Mouse (Mus musculus): ENCODE measurements around the gene Syne3. TPM values are rescaled to one million over a fixed set of nuclear protein-coding genes. Genes with fewer than 3 reads are reported as not detected.

Gene Syne3
- polyA plus RNA-seq, 1 experiment from 2014 or later, result 0.51 TPM

GRCm38 (mm10) chr12:104997641-104998293 lies 11.8 kb downstream of the Syne3 start:
- no peak overlapping the region for H3K4me3 ChIP-seq (ENCODE audit: low read length)
- H3K4me2 ChIP-seq (replicated peaks; ENCODE audit: low read depth, low read length), result no peak overlapping the region
- H3K9ac ChIP-seq (ENCODE audit: low read depth, low read length), result no peak overlapping the region
- H3K9me3 ChIP-seq (ENCODE audit: control insufficient read depth, low read length), result no peaks in the 10 kb centered on the region
- H3K36me3 ChIP-seq (ENCODE audit: control insufficient read depth, insufficient read depth, low read length), result no peaks in the 10 kb centered on the region
- H3K27me3 ChIP-seq (ENCODE audit: control insufficient read depth, insufficient read depth, low read length), result no peaks in the 10 kb centered on the region
- no peak for ATAC-seq (ENCODE audit: low FRiP score, low TSS enrichment)
- no peaks in the 10 kb centered on the region for H3K4me1 ChIP-seq (ENCODE audit: control insufficient read depth, insufficient read depth, low read length)
- 87% methylated on average over 10 of the region's 10 CpGs for WGBS
- no peak overlapping the region for H3K27ac ChIP-seq (ENCODE audit: low read depth, low read length)

- no peak for ATAC-seq (ENCODE audit: low FRiP score, low TSS enrichment)
- Histone ChIP-seq H3K27ac (ENCODE audit: low read depth, low read length) (no peak overlapping the region), H3K36me3 (ENCODE audit: control insufficient read depth, insufficient read depth, low read length) (no peaks in the 10 kb centered on the region), H3K9me3 (ENCODE audit: control insufficient read depth, low read length) (no peaks in the 10 kb centered on the region), H3K4me3 (ENCODE audit: low read length) (no peak overlapping the region), H3K4me2 (replicated peaks; ENCODE audit: low read depth, low read length) (no peak overlapping the region), H3K27me3 (ENCODE audit: control insufficient read depth, insufficient read depth, low read length) (no peaks in the 10 kb centered on the region), H3K4me1 (ENCODE audit: control insufficient read depth, insufficient read depth, low read length) (no peaks in the 10 kb centered on the region), H3K9ac (ENCODE audit: low read depth, low read length) (no peak overlapping the region)
- WGBS, result 78% methylated on average over 10 of the region's 10 CpGs
Measured at GRCm38 (mm10) chr12:104997159-104997558, 12.4 kb downstream of the Syne3 start.

GRCm38 (mm10) chr12:104996012-104996728 lies 13.4 kb downstream of the Syne3 start:
- ATAC-seq (ENCODE audit: low FRiP score, low TSS enrichment), result no peak; the same call in 1 of the 2 replicates
- H3K27me3 ChIP-seq (ENCODE audit: control insufficient read depth, insufficient read depth, low read length), result no peaks in the 10 kb centered on the region
- H3K36me3 ChIP-seq (ENCODE audit: control insufficient read depth, insufficient read depth, low read length), result no peaks in the 10 kb centered on the region
- no peaks in the 10 kb centered on the region for H3K4me1 ChIP-seq (ENCODE audit: control insufficient read depth, insufficient read depth, low read length)
- no peak overlapping the region for H3K4me3 ChIP-seq (ENCODE audit: low read length)
- H3K4me2 ChIP-seq (replicated peaks; ENCODE audit: low read depth, low read length), result no peak overlapping the region
- H3K27ac ChIP-seq (ENCODE audit: low read depth, low read length), result no peak overlapping the region
- WGBS, result 84% methylated on average over 9 of the region's 9 CpGs
- H3K9ac ChIP-seq (ENCODE audit: low read depth, low read length), result no peak overlapping the region
- H3K9me3 ChIP-seq (ENCODE audit: control insufficient read depth, low read length), result no peaks in the 10 kb centered on the region

GRCm38 (mm10) chr12:104995259-104995876 lies 14.2 kb downstream of the Syne3 start:
- 81% methylated on average over 12 of the region's 12 CpGs for WGBS
- Histone ChIP-seq H3K27me3 (ENCODE audit: control insufficient read depth, insufficient read depth, low read length) (no peaks in the 10 kb centered on the region), H3K9ac (ENCODE audit: low read depth, low read length) (no peak overlapping the region; the same call in 1 of the 2 replicates), H3K4me2 (replicated peaks; ENCODE audit: low read depth, low read length) (no peak overlapping the region), H3K36me3 (ENCODE audit: control insufficient read depth, insufficient read depth, low read length) (no peaks in the 10 kb centered on the region), H3K9me3 (ENCODE audit: control insufficient read depth, low read length) (no peaks in the 10 kb centered on the region), H3K4me1 (ENCODE audit: control insufficient read depth, insufficient read depth, low read length) (no peaks in the 10 kb centered on the region), H3K27ac (ENCODE audit: low read depth, low read length) (no peak overlapping the region), H3K4me3 (ENCODE audit: low read length) (no peak overlapping the region)
- no peak for ATAC-seq (ENCODE audit: low FRiP score, low TSS enrichment)

GRCm38 (mm10) chr12:104992838-104993237 lies 16.8 kb downstream of the Syne3 start:
- 68% methylated on average over 8 of the region's 8 CpGs for WGBS
- no peak overlapping the region for H3K4me3 ChIP-seq (ENCODE audit: low read length)

GRCm38 (mm10) chr12:104992123-104992741 lies 17.4 kb downstream of the Syne3 start:
- no peak overlapping the region for H3K27ac ChIP-seq (ENCODE audit: low read depth, low read length)
- H3K4me1 ChIP-seq (ENCODE audit: control insufficient read depth, insufficient read depth, low read length), result no peaks in the 10 kb centered on the region
- H3K27me3 ChIP-seq (ENCODE audit: control insufficient read depth, insufficient read depth, low read length), result no peaks in the 10 kb centered on the region
- no peak overlapping the region for H3K4me2 ChIP-seq (replicated peaks; ENCODE audit: low read depth, low read length)
- no peaks in the 10 kb centered on the region for H3K36me3 ChIP-seq (ENCODE audit: control insufficient read depth, insufficient read depth, low read length)
- WGBS, result 86% methylated on average over 10 of the region's 10 CpGs
- H3K9me3 ChIP-seq (ENCODE audit: control insufficient read depth, low read length), result no peaks in the 10 kb centered on the region
- H3K4me3 ChIP-seq (ENCODE audit: low read length), result no peak overlapping the region
- no peak for ATAC-seq (ENCODE audit: low FRiP score, low TSS enrichment)
- H3K9ac ChIP-seq (ENCODE audit: low read depth, low read length), result no peak overlapping the region

More at GRCm38 (mm10) chr12:104992838-104993237, 16.8 kb downstream of the Syne3 start:
- H3K36me3 ChIP-seq (ENCODE audit: control insufficient read depth, insufficient read depth, low read length), result no peaks in the 10 kb centered on the region
- no peaks in the 10 kb centered on the region for H3K4me1 ChIP-seq (ENCODE audit: control insufficient read depth, insufficient read depth, low read length)
- ATAC-seq (ENCODE audit: low FRiP score, low TSS enrichment), result no peak
- H3K9ac ChIP-seq (ENCODE audit: low read depth, low read length), result no peak overlapping the region
- no peak overlapping the region for H3K27ac ChIP-seq (ENCODE audit: low read depth, low read length)
- H3K4me2 ChIP-seq (replicated peaks; ENCODE audit: low read depth, low read length), result no peak overlapping the region
- H3K9me3 ChIP-seq (ENCODE audit: control insufficient read depth, low read length), result no peaks in the 10 kb centered on the region
- no peaks in the 10 kb centered on the region for H3K27me3 ChIP-seq (ENCODE audit: control insufficient read depth, insufficient read depth, low read length)

- 83% methylated on average over 13 of the region's 13 CpGs for WGBS
- H3K27me3 ChIP-seq (ENCODE audit: control insufficient read depth, insufficient read depth, low read length), result no peaks in the 10 kb centered on the region
- no peak overlapping the region for H3K4me3 ChIP-seq (ENCODE audit: low read length)
- H3K9ac ChIP-seq (ENCODE audit: low read depth, low read length), result no peak overlapping the region
- no peak overlapping the region for H3K27ac ChIP-seq (ENCODE audit: low read depth, low read length)
- H3K9me3 ChIP-seq (ENCODE audit: control insufficient read depth, low read length), result no peaks in the 10 kb centered on the region
- H3K36me3 ChIP-seq (ENCODE audit: control insufficient read depth, insufficient read depth, low read length), result no peaks in the 10 kb centered on the region
- H3K4me2 ChIP-seq (replicated peaks; ENCODE audit: low read depth, low read length), result no peak overlapping the region
- no peak for ATAC-seq (ENCODE audit: low FRiP score, low TSS enrichment)
- H3K4me1 ChIP-seq (ENCODE audit: control insufficient read depth, insufficient read depth, low read length), result no peaks in the 10 kb centered on the region
Measured at GRCm38 (mm10) chr12:104990741-104991454, 18.7 kb downstream of the Syne3 start.

- no peaks in the 10 kb centered on the region for H3K27me3 ChIP-seq (ENCODE audit: control insufficient read depth, insufficient read depth, low read length)
- ATAC-seq (ENCODE audit: low FRiP score, low TSS enrichment), result no peak
- no peaks in the 10 kb centered on the region for H3K36me3 ChIP-seq (ENCODE audit: control insufficient read depth, insufficient read depth, low read length)
- peaks cover 10% of the 10 kb centered on the region; the same call in 1 of the 2 replicates for H3K4me1 ChIP-seq (ENCODE audit: control insufficient read depth, insufficient read depth, low read length)
- 58% methylated on average over 7 of the region's 7 CpGs for WGBS
- no peaks in the 10 kb centered on the region for H3K9me3 ChIP-seq (ENCODE audit: control insufficient read depth, low read length)
- H3K4me3 ChIP-seq (ENCODE audit: low read length), result no peak overlapping the region
- H3K9ac ChIP-seq (ENCODE audit: low read depth, low read length), result no peak overlapping the region
- H3K27ac ChIP-seq (ENCODE audit: low read depth, low read length), result no peak overlapping the region
- H3K4me2 ChIP-seq (replicated peaks; ENCODE audit: low read depth, low read length), result no peak overlapping the region
Measured at GRCm38 (mm10) chr12:104987936-104988335, 21.7 kb downstream of the Syne3 start.
